8 mouse cellular contexts compared by ENCODE assay signal in the genomic region with DNA sequence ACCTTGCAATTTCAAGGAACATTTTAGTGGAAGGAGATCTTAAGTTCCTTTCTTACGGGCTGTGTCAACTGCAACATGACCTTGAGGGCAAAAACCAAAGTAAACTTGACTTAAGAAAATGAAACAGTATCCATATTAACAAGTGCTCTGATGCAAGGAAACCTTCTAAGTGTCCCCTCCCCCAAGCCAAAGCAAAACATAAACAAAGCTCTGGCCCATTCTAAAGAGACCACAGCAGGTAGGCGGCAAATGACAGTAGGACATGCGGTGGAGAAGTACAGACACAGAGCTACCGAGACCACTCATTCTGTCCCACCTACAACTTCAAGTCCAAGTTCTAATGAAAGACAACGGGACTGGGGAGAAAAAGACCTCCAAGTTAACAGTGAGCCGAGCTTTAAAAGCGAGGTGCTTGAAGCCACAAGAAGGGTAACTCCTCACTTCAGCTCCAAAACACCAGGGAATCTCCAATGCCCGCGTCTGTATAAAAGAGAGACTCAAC. TPM values are rescaled to one million over a fixed set of nuclear protein-coding genes. Genes with fewer than 3 reads are reported as not detected.
DNase-seq lines count a peak whose midpoint lies in the region; ATAC-seq and TF ChIP-seq lines count a peak whose summit lies in the region.

No protein-coding gene starts in this region.

- TF ChIP-seq EP300 in heart, adult 2 months (IDR thresholded peaks at IDR 0.05; ENCODE audit: insufficient read depth, low read depth, low read length): no peak
- TF ChIP-seq EP300 in CH12.LX (IDR thresholded peaks at IDR 0.05; ENCODE audit: low read length): no peak

- peak overlapping the region; percentile 95 for H3K9ac ChIP-seq in heart, adult 2 months (ENCODE audit: low read depth, low read length)
- peak overlapping the region; percentile 74 for H3K9ac ChIP-seq in CH12.LX (ENCODE audit: insufficient read depth, low read depth)
- H3K9ac ChIP-seq in forebrain, embryonic 14.5 days (ENCODE audit: low read length): peak overlapping the region; percentile 86
- peak overlapping the region; percentile 94 for H3K9ac ChIP-seq in liver, embryonic 12.5 days
- peak overlapping the region; percentile 93 for H3K9ac ChIP-seq in stomach, embryonic 15.5 days

- no peak for TF ChIP-seq RAD21 in CH12.LX (IDR thresholded peaks at IDR 0.05; ENCODE audit: low read depth, low read length)

- H3K4me3 ChIP-seq in heart, adult 2 months: peak overlapping the region; percentile 98
- H3K4me3 ChIP-seq in CH12.LX (replicated peaks in 1 of 3; ENCODE audit: low read depth in 2 of 3, low read length in 2 of 3, poor library complexity in 1 of 3): peak overlapping the region; percentile 74 to 85 (median 81)
- H3K4me3 ChIP-seq in forebrain, embryonic 14.5 days (ENCODE audit: low read depth, low read length): peak overlapping the region; percentile 89
- peak overlapping the region; percentile 80 for H3K4me3 ChIP-seq in liver, embryonic 12.5 days
- peak overlapping the region; percentile 96 for H3K4me3 ChIP-seq in stomach, embryonic 15.5 days (replicated peaks)

- under 1% methylated on average over 9 of the region's 9 CpGs for WGBS in heart, adult 2 months
- WGBS in forebrain, embryonic 14.5 days: 4% methylated on average over 9 of the region's 9 CpGs
- 3% methylated on average over 9 of the region's 9 CpGs for WGBS in liver, embryonic 12.5 days (ENCODE audit: insufficient replicate concordance)
- WGBS in stomach, embryonic 15.5 days: under 1% methylated on average over 9 of the region's 9 CpGs

- H3K4me1 ChIP-seq in heart, adult 2 months (ENCODE audit: control insufficient read depth, insufficient read depth, low read length): peaks cover 13% of the 10 kb centered on the region
- H3K4me1 ChIP-seq in CH12.LX (ENCODE audit: control insufficient read depth in 1 of 2, insufficient read depth in 2 of 2): peaks cover 4 to 44% of the 10 kb centered on the region in 2 experiments
- H3K4me1 ChIP-seq in forebrain, embryonic 14.5 days (ENCODE audit: control insufficient read depth, insufficient read depth, low read length): peaks cover 16% of the 10 kb centered on the region
- H3K4me1 ChIP-seq in liver, embryonic 12.5 days: peaks cover 54% of the 10 kb centered on the region
- H3K4me1 ChIP-seq in stomach, embryonic 15.5 days: peaks cover 13% of the 10 kb centered on the region

- DNase-seq in heart, adult 2 months: no peak
- DNase-seq in heart, postnatal 36 days: no peak
- peak; percentile 32 for DNase-seq in CH12.LX (ENCODE audit: extremely low read depth)
- peak; percentile 8 for DNase-seq in forebrain, embryonic 14.5 days (ENCODE audit: low spot score)
- no peak for DNase-seq in left cerebral cortex, postnatal 36 days (ENCODE audit: low spot score in 2 of 2)
- no peak for DNase-seq in left cerebral cortex, adult 11 months (ENCODE audit: low spot score)

- dilution Hi-C loops in CH12.LX (cut with MboI; ENCODE audit: extremely low pct_ligation_motif_present, extremely low pct_unique_long_range_greater_than_20kb, low sequenced_read_pairs): no loop called here

- intact Hi-C loops in heart, adult 2 months (cut with DNase I): loop anchor here (2.0 to 10.0 kb wide), 2 partner anchors 40 to 250 kb away; a partner anchor contains a TSS
- intact Hi-C loops in heart, postnatal 36 days (cut with DNase I): loop anchor here (5.0 to 10.0 kb wide), 3 partner anchors 42 to 250 kb away; a partner anchor contains a TSS
- intact Hi-C loops in left cerebral cortex, postnatal 36 days (cut with DNase I): loop anchor here (5.0 kb wide), 1 partner anchor 187 kb away; a partner anchor contains a TSS

- H3K36me3 ChIP-seq in heart, adult 2 months (ENCODE audit: control insufficient read depth, insufficient read depth, low read length): peaks cover 22% of the 10 kb centered on the region
- H3K36me3 ChIP-seq in CH12.LX (replicated peaks in 1 of 2; ENCODE audit: control insufficient read depth in 1 of 2, insufficient read depth in 1 of 2, low read length in 1 of 2): peaks cover 4 to 17% of the 10 kb centered on the region in 2 experiments
- H3K36me3 ChIP-seq in forebrain, embryonic 14.5 days (ENCODE audit: control insufficient read depth, insufficient read depth, low read length): no peaks in the 10 kb centered on the region
- peaks cover 6% of the 10 kb centered on the region; the same call in 1 of the 2 replicates for H3K36me3 ChIP-seq in liver, embryonic 12.5 days
- no peaks in the 10 kb centered on the region for H3K36me3 ChIP-seq in stomach, embryonic 15.5 days

- H3K9me3 ChIP-seq in CH12.LX (replicated peaks; ENCODE audit: low read length): no peaks in the 10 kb centered on the region
- H3K9me3 ChIP-seq in forebrain, embryonic 14.5 days (replicated peaks; ENCODE audit: control insufficient read depth, low read length): no peaks in the 10 kb centered on the region
- H3K9me3 ChIP-seq in liver, embryonic 12.5 days (replicated peaks): no peaks in the 10 kb centered on the region
- no peaks in the 10 kb centered on the region for H3K9me3 ChIP-seq in stomach, embryonic 15.5 days

- H3K79me2 ChIP-seq in heart, adult 2 months (replicated peaks; ENCODE audit: control insufficient read depth, insufficient read depth, low read length): peaks cover 9% of the 10 kb centered on the region
- H3K79me2 ChIP-seq in CH12.LX (replicated peaks; ENCODE audit: control insufficient read depth, extremely low read depth, insufficient read depth, poor library complexity, severe bottlenecking): peaks cover 53% of the 10 kb centered on the region

- in situ Hi-C loops in CH12.LX (cut with MboI; ENCODE audit: low pct_ligation_motif_present, low pct_unique_long_range_greater_than_20kb, low sequenced_read_pairs): no loop called here

- TF ChIP-seq CTCF in heart, adult 2 months (IDR thresholded peaks at IDR 0.05): no peak
- TF ChIP-seq CTCF in CH12.LX (conservative IDR thresholded peaks at IDR 0.05 in 1 of 2, IDR thresholded peaks at IDR 0.05 in 1 of 2; ENCODE audit: low read depth in 2 of 2, low read length in 2 of 2): no peak

- peak overlapping the region; percentile 23 for H3K4me2 ChIP-seq in CH12.LX (ENCODE audit: insufficient read depth, low read depth, poor library complexity, severe bottlenecking)
- H3K4me2 ChIP-seq in forebrain, embryonic 14.5 days (ENCODE audit: low read length): peak overlapping the region; percentile 78
- peak overlapping the region; percentile 87 for H3K4me2 ChIP-seq in liver, embryonic 12.5 days
- H3K4me2 ChIP-seq in stomach, embryonic 15.5 days: peak overlapping the region; percentile 70

- no peak for ATAC-seq in forebrain, embryonic 14.5 days
- ATAC-seq in liver, embryonic 12.5 days: no peak
- no peak for ATAC-seq in stomach, embryonic 15.5 days (ENCODE audit: insufficient read depth, low FRiP score, low read depth)

- no peak for TF ChIP-seq POLR2A in heart, adult 2 months (IDR thresholded peaks at IDR 0.05; ENCODE audit: insufficient read depth, low read depth, low read length)
- TF ChIP-seq POLR2A in CH12.LX (IDR thresholded peaks at IDR 0.05; ENCODE audit: low read depth, low read length): no peak

- peak overlapping the region; percentile 99 for H3K27ac ChIP-seq in heart, adult 2 months
- no peak overlapping the region for H3K27ac ChIP-seq in CH12.LX (ENCODE audit: insufficient read depth, low read depth)
- no peak overlapping the region; the same call in 1 of the 2 replicates for H3K27ac ChIP-seq in forebrain, embryonic 14.5 days (ENCODE audit: low read depth, low read length)
- peak overlapping the region; percentile 94 for H3K27ac ChIP-seq in liver, embryonic 12.5 days
- peak overlapping the region; percentile 97 for H3K27ac ChIP-seq in stomach, embryonic 15.5 days

- no peaks in the 10 kb centered on the region for H3K27me3 ChIP-seq in heart, adult 2 months (ENCODE audit: control insufficient read depth, insufficient read depth, low read length)
- H3K27me3 ChIP-seq in CH12.LX (replicated peaks): no peaks in the 10 kb centered on the region
- H3K27me3 ChIP-seq in forebrain, embryonic 14.5 days (replicated peaks; ENCODE audit: control insufficient read depth, insufficient read depth, low read length): no peaks in the 10 kb centered on the region
- H3K27me3 ChIP-seq in liver, embryonic 12.5 days (replicated peaks): no peaks in the 10 kb centered on the region
- no peaks in the 10 kb centered on the region for H3K27me3 ChIP-seq in stomach, embryonic 15.5 days (replicated peaks)

TF ChIP-seq in CH12.LX, 34 proteins besides CTCF, POLR2A, EP300 and RAD21:
- TF ChIP-seq MXI1 (IDR thresholded peaks at IDR 0.05; ENCODE audit: low read depth, low read length) (peak; percentile 72), SIN3A (IDR thresholded peaks at IDR 0.05; ENCODE audit: low read length) (peak; percentile 79), SMC3 (IDR thresholded peaks at IDR 0.05; ENCODE audit: low read depth, low read length) (no peak), CHD1 (IDR thresholded peaks at IDR 0.05; ENCODE audit: low read depth, low read length) (peak; percentile 56; the same call in 1 of the 2 replicates)
TF ChIP-seq in CH12.LX: peak in this region for 3.

RNA-seq across cellular contexts. Expression of a gene that starts 0.9 kb away (rescaled TPM):
- 10 to 100 TPM; 72.9 to 79.3 TPM for total RNA-seq in heart, adult 2 months (2021)
- 45.8 and 63.4 TPM in 2 replicates for polyA plus RNA-seq in heart, adult 2 months (2012; rRNA removed)
- 10 to 100 TPM; 71.5 to 77.8 TPM for total RNA-seq in heart, postnatal 36 days (2021)
- total RNA-seq in CH12.LX (2012; rRNA removed) (67.0 and 68.5 TPM in 2 replicates), CH12.LX (2014; rRNA removed) (94.6 and 104 TPM in 2 replicates)
- 66.2 and 72.3 TPM in 2 replicates for polyA plus RNA-seq in CH12.LX (2012; ENCODE audit: insufficient read length, low read depth)
- 59.9 and 62.4 TPM in 2 replicates for polyA plus RNA-seq in forebrain, embryonic 14.5 days (2014; fragmentation: Nextera tagmentation; extraction: Ambion mirVana)
- polyA plus RNA-seq in liver, embryonic 12.5 days (2016; fragmentation: Nextera tagmentation; extraction: Ambion mirVana): 35.8 and 37.3 TPM in 2 replicates
- 46.1 and 50.6 TPM in 2 replicates for polyA plus RNA-seq in stomach, embryonic 15.5 days (2015; fragmentation: Nextera tagmentation; extraction: Ambion mirVana)
- total RNA-seq in left cerebral cortex, postnatal 36 days (2021): 10 to 100 TPM; 73.8 to 81.5 TPM

Comparison
In these comparisons a context has a peak if more than half of its experiments do, and no peak if none do; other contexts are left out.
1. DNase-seq: peak in CH12.LX (single experiment) and forebrain, embryonic 14.5 days (single experiment); none in heart, adult 2 months (0 of 2), heart, postnatal 36 days (0 of 2), left cerebral cortex, postnatal 36 days (0 of 2) and left cerebral cortex, adult 11 months (single experiment).
2. H3K27ac ChIP-seq: peak in heart, adult 2 months (single experiment), liver, embryonic 12.5 days (single experiment) and stomach, embryonic 15.5 days (single experiment); none in CH12.LX (single experiment) and forebrain, embryonic 14.5 days (single experiment).
3. H3K4me2 ChIP-seq: peak in every context shown above with its lines; median percentile 87 in liver, embryonic 12.5 days; 78 in forebrain, embryonic 14.5 days; 70 in stomach, embryonic 15.5 days; 23 in CH12.LX.
4. Peak in every context shown above with its lines, with median percentiles within 50 percentile points of each other: H3K4me3 ChIP-seq and H3K9ac ChIP-seq.